Mouse (Mus musculus) megakaryocyte, embryonic 14.5 days (primary cell): ENCODE results near the gene Rora.

Experiments used
- FLI1 ChIP-seq: IDR thresholded peaks from 2 replicates; pipeline ENCODE4 v1.6.1; 2012; ENCODE audit warnings: low read length, inconsistent platforms, mixed read lengths
- GATA1 ChIP-seq: IDR thresholded peaks from 3 replicates; pipeline ENCODE4 v1.6.1; 2012; ENCODE audit warnings: mixed read lengths, low read length, inconsistent platforms, borderline replicate concordance

DNA sequence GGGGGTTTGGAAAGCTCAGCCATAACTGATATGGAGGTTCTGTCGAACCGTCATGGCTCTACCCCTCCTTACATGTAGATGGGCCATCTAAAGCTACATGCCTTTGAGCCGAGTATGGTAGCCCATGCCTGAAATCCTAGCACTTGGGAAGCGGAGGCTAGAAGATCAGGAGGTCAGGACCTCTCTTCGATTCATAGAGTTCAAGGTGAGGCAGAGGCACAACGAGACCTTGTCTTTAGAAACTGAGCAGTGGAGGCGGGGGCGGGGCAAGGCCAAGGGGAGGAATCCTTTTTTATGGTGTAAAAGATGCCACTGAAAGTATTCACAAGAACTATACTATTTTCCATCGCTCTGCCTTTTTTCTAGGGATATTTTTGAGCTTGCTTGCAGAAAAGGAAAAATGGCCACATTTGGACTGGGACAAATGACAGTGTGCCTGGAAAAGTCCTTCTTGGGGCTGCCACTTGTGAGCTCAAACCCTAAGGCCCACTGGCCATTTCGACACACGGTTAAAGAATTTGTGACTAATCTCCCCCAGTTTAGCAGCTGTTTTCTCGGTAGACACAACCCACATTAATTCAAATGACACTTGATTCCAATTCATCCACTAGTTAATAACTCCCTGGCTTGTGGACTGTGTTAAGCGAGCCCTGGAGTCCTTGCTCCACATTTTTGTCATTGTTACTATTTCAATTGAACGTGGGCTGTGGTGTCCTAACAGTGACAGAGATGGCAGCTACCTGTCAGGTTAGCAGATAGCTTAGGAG is 679.4 kb downstream of the Rora start:
- no peak for TF ChIP-seq GATA1
- no peak for TF ChIP-seq FLI1
